Mouse (Mus musculus) MEL (cell line): ENCODE measurements around the gene Snx29. TPM values are rescaled to one million over a fixed set of nuclear protein-coding genes. Genes with fewer than 3 reads are reported as not detected.

Source experiments
- DNase-seq: peaks from one replicate; pipeline ENCODE4 v3.0.0; 2011; ENCODE audit warnings: low read depth, low spot score
- H3K27ac ChIP-seq: 2 replicates; pipeline ENCODE4 v1.5.1; 2012; ENCODE audit warnings: low read depth, mild to moderate bottlenecking, control low read depth, low read length, moderate library complexity; ENCODE audit not compliant: control insufficient read depth
- H3K27me3 ChIP-seq, 2 experiments: fragments of 150-350 bp in 1 of 2; sonication (generic) in 1 of 2; 2 replicates each; pipeline ENCODE4 v1.6.1; 2012; ENCODE audit warnings: low read length in 2 of 2, mild to moderate bottlenecking in 2 of 2, improper control_type of control experiment in 1 of 2, moderate library complexity in 1 of 2; ENCODE audit not compliant: insufficient read depth in 2 of 2, control insufficient read depth in 1 of 2
- H3K36me3 ChIP-seq, 2 experiments: 2 replicates each; pipeline ENCODE4 v1.6.1; 2012 to 2014; ENCODE audit warnings: low read length in 2 of 2, improper control_type of control experiment in 1 of 2, inconsistent platforms in 1 of 2, mild to moderate bottlenecking in 1 of 2; ENCODE audit not compliant: insufficient read depth in 2 of 2, control insufficient read depth in 1 of 2
- H3K4me1 ChIP-seq, 2 experiments: fragments of 150-350 bp in 1 of 2; sonication (generic) in 1 of 2; 2 replicates each; pipeline ENCODE4 v1.6.1; 2012; ENCODE audit warnings: low read length in 2 of 2, improper control_type of control experiment in 1 of 2, mild to moderate bottlenecking in 1 of 2; ENCODE audit not compliant: insufficient read depth in 2 of 2, control insufficient read depth in 1 of 2
- H3K4me3 ChIP-seq, 2 experiments: fragments of 150-350 bp in 1 of 2; sonication (generic) in 1 of 2; 2 replicates each; pipeline ENCODE4 v1.5.1; 2012; ENCODE audit warnings: low read depth in 2 of 2, low read length in 2 of 2, mild to moderate bottlenecking in 2 of 2, moderate library complexity in 2 of 2, control low read depth in 1 of 2, improper control_type of control experiment in 1 of 2; ENCODE audit not compliant: control insufficient read depth in 1 of 2, insufficient read depth in 1 of 2
- H3K79me2 ChIP-seq: 2 replicates; pipeline ENCODE4 v1.6.1; 2012; ENCODE audit warnings: mild to moderate bottlenecking, low read length, moderate library complexity; ENCODE audit not compliant: control insufficient read depth, poor library complexity, insufficient read depth
- H3K9ac ChIP-seq: 2 replicates; pipeline ENCODE4 v1.6.1; 2012; ENCODE audit warnings: low read depth, mild to moderate bottlenecking, control low read depth, low read length, moderate library complexity; ENCODE audit not compliant: control insufficient read depth, poor library complexity, severe bottlenecking
- H3K9me3 ChIP-seq: fragments of 150-350 bp; sonication (generic); replicated peaks from 2 replicates; pipeline ENCODE4 v1.6.1; 2012; ENCODE audit warnings: mild to moderate bottlenecking, low read length, improper control_type of control experiment, moderate library complexity; ENCODE audit not compliant: insufficient read depth
- BHLHE40 ChIP-seq: IDR thresholded peaks from 2 replicates; pipeline ENCODE4 v1.6.1; 2012; ENCODE audit warnings: low read depth, mild to moderate bottlenecking, inconsistent platforms, low read length, improper control_type of control experiment, borderline replicate concordance
- CHD2 ChIP-seq: IDR thresholded peaks from 2 replicates; pipeline ENCODE4 v1.6.1; 2011; ENCODE audit warnings: low read length, improper control_type of control experiment
- E2F4 ChIP-seq: IDR thresholded peaks from 2 replicates; pipeline ENCODE4 v1.6.1; 2011; ENCODE audit warnings: low read depth, low read length, improper control_type of control experiment, borderline replicate concordance
- ELF1 ChIP-seq: IDR thresholded peaks from 2 replicates; pipeline ENCODE4 v1.6.1; 2014; ENCODE audit warnings: low read depth, mild to moderate bottlenecking, inconsistent platforms, low read length, improper control_type of control experiment, moderate library complexity
- ETS1 ChIP-seq: IDR thresholded peaks from 2 replicates; pipeline ENCODE4 v1.6.1; 2012; ENCODE audit warnings: low read depth, mild to moderate bottlenecking, inconsistent platforms, low read length, improper control_type of control experiment, moderate library complexity
- HCFC1 ChIP-seq: IDR thresholded peaks from 2 replicates; pipeline ENCODE4 v1.6.1; 2012; ENCODE audit warnings: low read depth, mild to moderate bottlenecking, inconsistent platforms, low read length, improper control_type of control experiment, moderate library complexity
- JUND ChIP-seq: IDR thresholded peaks from 2 replicates; pipeline ENCODE4 v1.6.1; 2011; ENCODE audit warnings: low read depth, mild to moderate bottlenecking, improper control_type of control experiment, low read length
- KAT2A ChIP-seq: conservative IDR thresholded peaks from 2 replicates; pipeline ENCODE4 v1.6.1; 2012; ENCODE audit warnings: low read depth, low read length, improper control_type of control experiment, inconsistent platforms
- MAFK ChIP-seq: IDR thresholded peaks from 2 replicates; pipeline ENCODE4 v1.6.1; 2011; ENCODE audit warnings: low read depth, mild to moderate bottlenecking, low read length, improper control_type of control experiment, borderline replicate concordance
- MAX ChIP-seq: IDR thresholded peaks from 2 replicates; pipeline ENCODE4 v1.6.1; 2011; ENCODE audit warnings: low read length, improper control_type of control experiment
- MAZ ChIP-seq: IDR thresholded peaks from 2 replicates; pipeline ENCODE4 v1.6.1; 2012; ENCODE audit warnings: low read depth, mild to moderate bottlenecking, inconsistent platforms, low read length, improper control_type of control experiment
- MEF2A ChIP-seq: IDR thresholded peaks from 2 replicates; pipeline ENCODE4 v1.6.1; 2014; ENCODE audit warnings: low read depth, mild to moderate bottlenecking, inconsistent platforms, low read length, improper control_type of control experiment; ENCODE audit not compliant: poor library complexity, insufficient replicate concordance, severe bottlenecking; ENCODE audit errors: extremely low read depth
- MXI1 ChIP-seq: IDR thresholded peaks from 2 replicates; pipeline ENCODE4 v1.6.1; 2011; ENCODE audit warnings: mild to moderate bottlenecking, low read depth, low read length, improper control_type of control experiment
- MYB ChIP-seq: IDR thresholded peaks from 2 replicates; pipeline ENCODE4 v1.6.1; 2011; ENCODE audit warnings: mild to moderate bottlenecking, low read depth, low read length, improper control_type of control experiment
- NELFE ChIP-seq: IDR thresholded peaks from 2 replicates; pipeline ENCODE4 v1.6.1; 2011; ENCODE audit warnings: low read depth, low read length, improper control_type of control experiment
- NRF1 ChIP-seq: IDR thresholded peaks from 2 replicates; pipeline ENCODE4 v1.6.1; 2014; ENCODE audit warnings: low read depth, mild to moderate bottlenecking, inconsistent platforms, low read length, improper control_type of control experiment, moderate library complexity; ENCODE audit not compliant: poor library complexity, insufficient read depth, severe bottlenecking
- POLR2A ChIP-seq, 2 experiments: IDR thresholded peaks; 2 replicates each; pipeline ENCODE4 v1.6.1; 2011 to 2012; ENCODE audit warnings: low read length in 2 of 2, mild to moderate bottlenecking in 2 of 2, control low read depth in 1 of 2, improper control_type of control experiment in 1 of 2, low read depth in 1 of 2, moderate library complexity in 1 of 2; ENCODE audit not compliant: control insufficient read depth in 1 of 2, insufficient read depth in 1 of 2, poor library complexity in 1 of 2
- SIN3A ChIP-seq: IDR thresholded peaks from 2 replicates; pipeline ENCODE4 v1.6.1; 2012; ENCODE audit warnings: low read length, improper control_type of control experiment, inconsistent platforms
- SMC3 ChIP-seq: IDR thresholded peaks from 2 replicates; pipeline ENCODE4 v1.6.1; 2011; ENCODE audit warnings: low read depth, low read length, improper control_type of control experiment
- TCF12 ChIP-seq: IDR thresholded peaks from 2 replicates; pipeline ENCODE4 v1.6.1; 2014; ENCODE audit warnings: low read depth, mild to moderate bottlenecking, inconsistent platforms, low read length, improper control_type of control experiment, moderate library complexity
- UBTF ChIP-seq: IDR thresholded peaks from 2 replicates; pipeline ENCODE4 v1.6.1; 2012; ENCODE audit warnings: low read depth, mild to moderate bottlenecking, inconsistent platforms, low read length, improper control_type of control experiment, moderate library complexity, borderline replicate concordance; ENCODE audit not compliant: insufficient read depth
- USF1 ChIP-seq: IDR thresholded peaks from 2 replicates; pipeline ENCODE4 v1.6.1; 2014; ENCODE audit warnings: low read depth, mild to moderate bottlenecking, inconsistent platforms, low read length, improper control_type of control experiment, moderate library complexity
- ZC3H11A ChIP-seq: IDR thresholded peaks from 2 replicates; pipeline ENCODE4 v1.6.1; 2012; ENCODE audit warnings: low read depth, mild to moderate bottlenecking, inconsistent platforms, low read length, improper control_type of control experiment
- ZKSCAN1 ChIP-seq: IDR thresholded peaks from 2 replicates; pipeline ENCODE4 v1.6.1; 2012; ENCODE audit warnings: low read depth, mild to moderate bottlenecking, inconsistent platforms, low read length, improper control_type of control experiment, moderate library complexity
- ZMIZ1 ChIP-seq: IDR thresholded peaks from 2 replicates; pipeline ENCODE4 v1.6.1; 2012; ENCODE audit warnings: low read depth, mild to moderate bottlenecking, inconsistent platforms, low read length, improper control_type of control experiment, moderate library complexity
- ZNF384 ChIP-seq: IDR thresholded peaks from 2 replicates; pipeline ENCODE4 v1.6.1; 2012; ENCODE audit warnings: low read depth, mild to moderate bottlenecking, inconsistent platforms, low read length, improper control_type of control experiment
- polyA plus RNA-seq, 2 experiments: library from polyadenylated mRNA; stranded (reverse) in 1 of 2; unstranded in 1 of 2; fragments of >175 nt in 1 of 2; fragments of >200 nt in 1 of 2; gene quantifications; 2 replicates each; pipeline versions ENCODE4 v1.2.1 to v1.2.4; 2012; ENCODE audit warnings: low replicate concordance in 2 of 2, low read depth in 1 of 2; ENCODE audit not compliant: insufficient read length in 2 of 2, insufficient read depth in 1 of 2, missing spikeins in 1 of 2
- total RNA-seq: library from RNA; depleted of rRNA; stranded (reverse); fragments of 300-350 nt; gene quantifications from 2 replicates; pipeline ENCODE4 v1.2.3, GENCODE M21; 2012; rRNA removed

Snx29 gene
- total RNA-seq (0.42 and 0.73 TPM in 2 replicates), polyA plus RNA-seq (under 1 TPM in 1 of 2 experiments, not detected in 1; 0.72 TPM)

- H3K27ac ChIP-seq, result no peak within 1 kb of the TSS
- H3K4me3 ChIP-seq, result peak within 1 kb of the TSS; percentile 85 to 98
- DNase-seq, result peak; percentile 93
- peaks cover 0 to 5% of the 10 kb centered on the region in 2 experiments; a peak in 1 of 4 replicates for H3K36me3 ChIP-seq
- peaks cover 0 to 1% of the 10 kb centered on the region in 2 experiments; a peak in 2 of 4 replicates for H3K27me3 ChIP-seq
- peaks cover 0 to 7% of the 10 kb centered on the region in 2 experiments; a peak in 3 of 4 replicates for H3K4me1 ChIP-seq
- no peaks in the 10 kb centered on the region; the same call in 1 of the 2 replicates for H3K79me2 ChIP-seq
- H3K9ac ChIP-seq, result peak within 1 kb of the TSS; percentile 73
- TF ChIP-seq SIN3A, result peak; percentile 86
- no peak for TF ChIP-seq MEF2A
- TF ChIP-seq POLR2A (IDR thresholded peaks at IDR 0.05; ENCODE audit: control insufficient read depth in 1 of 2, insufficient read depth in 1 of 2, low read depth in 1 of 2, low read length in 2 of 2, poor library complexity in 1 of 2), result peak; percentile 58 to 74; a peak in 2 of 4 replicates
- peak; percentile 52; the same call in 1 of the 2 replicates for TF ChIP-seq UBTF
- TF ChIP-seq MAZ, result peak; percentile 63; the same call in 1 of the 2 replicates
- TF ChIP-seq NELFE, result peak; percentile 56; the same call in 1 of the 2 replicates
- peak; percentile 10; the same call in 1 of the 2 replicates for TF ChIP-seq TCF12
- 0 out of 2 replicates have a peak, but pooled peaks have one; percentile 0 for TF ChIP-seq SMC3
- TF ChIP-seq NRF1, result 0 out of 2 replicates have a peak, but pooled peaks have one; percentile 13
- TF ChIP-seq CHD2, result peak; percentile 47; the same call in 1 of the 2 replicates
- TF ChIP-seq HCFC1, result peak; percentile 89
- no peak for TF ChIP-seq E2F4
- 0 out of 2 replicates have a peak, but pooled peaks have one; percentile 65 for TF ChIP-seq ZMIZ1
- peak; percentile 71 for TF ChIP-seq ELF1
- TF ChIP-seq MAFK, result no peak
- TF ChIP-seq MXI1, result peak; percentile 74; the same call in 1 of the 2 replicates
- no peak for TF ChIP-seq BHLHE40
- TF ChIP-seq, all 39 proteins: peak for 13
- H3K9me3 ChIP-seq, result no peaks in the 10 kb centered on the region
Observed at GRCm38 (mm10) chr16:11322409-11323323, at the start of gene Snx29. TSS of gene Snx29 (plus strand) at chr16:11322908.

GRCm38 (mm10) chr16:11276888-11277287 lies 45.8 kb upstream of the Snx29 start:
- H3K4me3 ChIP-seq, result no peak overlapping the region
- no peak overlapping the region for H3K27ac ChIP-seq
- H3K9ac ChIP-seq, result no peak overlapping the region
- H3K27me3 ChIP-seq, result no peaks in the 10 kb centered on the region
- no peak for DNase-seq
- no peaks in the 10 kb centered on the region for H3K36me3 ChIP-seq
- H3K4me1 ChIP-seq, result no peaks in the 10 kb centered on the region
- no peaks in the 10 kb centered on the region for H3K9me3 ChIP-seq
- TF ChIP-seq MYB (no peak), ZKSCAN1 (no peak), SIN3A (no peak), UBTF (no peak), SMC3 (no peak), KAT2A (no peak), MAX (no peak), ETS1 (no peak), MAFK (no peak), ZC3H11A (no peak), MAZ (no peak), JUND (no peak), ELF1 (no peak), E2F4 (no peak), USF1 (no peak), NELFE (no peak), ZNF384 (no peak)
- no peaks in the 10 kb centered on the region for H3K79me2 ChIP-seq
